Mouse (Mus musculus) kidney, embryonic 15.5 days (tissue): Measurements from ENCODE around the gene Anks3. TPM values are rescaled to one million over a fixed set of nuclear protein-coding genes. Genes with fewer than 3 reads are reported as not detected.

Experiments
- ATAC-seq: fragments of 200-750 bp; cut with Nextera tagmentation; replicated peaks from 2 replicates; pipeline ENCODE4 v1.8.0; 2017; ENCODE audit warnings: moderate TSS enrichment; ENCODE audit not compliant: low FRiP score
- H3K27ac ChIP-seq: fragments of 300-500 bp; sonication (generic); 2 replicates; pipeline ENCODE4 v1.5.1; 2015; ENCODE audit warnings: mild to moderate bottlenecking, inconsistent platforms
- H3K27me3 ChIP-seq: fragments of 300-500 bp; sonication (generic); 2 replicates; pipeline ENCODE4 v1.6.1; 2015; ENCODE audit warnings: inconsistent platforms
- H3K36me3 ChIP-seq: fragments of 300-500 bp; sonication (generic); 2 replicates; pipeline ENCODE4 v1.6.1; 2015; ENCODE audit warnings: inconsistent platforms
- H3K4me1 ChIP-seq: fragments of 300-500 bp; sonication (generic); 2 replicates; pipeline ENCODE4 v1.6.1; 2015; ENCODE audit warnings: inconsistent platforms
- H3K4me2 ChIP-seq: fragments of 300-500 bp; sonication (generic); 2 replicates; pipeline ENCODE4 v1.6.1; 2015; ENCODE audit warnings: moderate library complexity, mild to moderate bottlenecking, inconsistent platforms
- H3K4me3 ChIP-seq: fragments of 300-500 bp; sonication (generic); replicated peaks from 2 replicates; pipeline ENCODE4 v1.5.1; 2015; ENCODE audit warnings: mild to moderate bottlenecking, inconsistent platforms
- H3K9ac ChIP-seq: fragments of 300-500 bp; sonication (generic); 2 replicates; pipeline ENCODE4 v1.6.1; 2015; ENCODE audit warnings: mild to moderate bottlenecking, inconsistent platforms
- H3K9me3 ChIP-seq: fragments of 300-500 bp; sonication (generic); replicated peaks from 2 replicates; pipeline ENCODE4 v1.6.1; 2016; ENCODE audit warnings: inconsistent platforms
- WGBS: fragments of 180-500 bp; shearing (Covaris S2); methylation state at CpG from one replicate; pipeline ENCODE4 v1.1.7; 2015; ENCODE audit warnings: mixed read lengths; 5-methylcytosine and 5-hydroxymethylcytosine counted together
- polyA plus RNA-seq: library from polyadenylated mRNA; unstranded; fragments of >200 nt; fragmentation: Nextera tagmentation; extraction: Ambion mirVana; gene quantifications from 2 replicates; pipeline ENCODE4 v1.2.1, GENCODE M21; 2015

Gene Anks3
- polyA plus RNA-seq, 1 experiment from 2014 or later = 69.3 TPM

DNA sequence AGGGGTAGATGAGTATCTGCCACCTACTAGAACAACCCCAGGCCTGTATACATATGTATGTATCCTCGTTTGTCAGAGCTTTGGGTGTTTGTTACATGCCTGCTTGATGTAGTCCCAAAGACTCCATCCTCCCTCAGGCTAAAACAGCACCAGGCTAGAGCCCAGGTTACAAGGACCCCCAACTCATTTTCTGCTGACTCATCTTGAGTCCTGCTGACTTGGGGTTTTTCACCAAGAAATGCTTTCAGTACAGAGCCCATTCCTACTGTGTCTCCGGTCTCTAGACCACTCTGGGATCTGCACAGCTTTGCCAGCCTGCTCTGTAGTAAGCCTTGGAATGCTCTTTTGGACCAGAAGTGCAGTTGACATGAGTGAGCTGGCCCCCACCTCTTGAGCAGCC, 47.4 kb downstream of the Anks3 start:
- no peak overlapping the region for H3K27ac ChIP-seq
- H3K36me3 ChIP-seq = peaks cover 68% of the 10 kb centered on the region
- WGBS = 91% methylated on average over 2 of the region's 2 CpGs

DNA sequence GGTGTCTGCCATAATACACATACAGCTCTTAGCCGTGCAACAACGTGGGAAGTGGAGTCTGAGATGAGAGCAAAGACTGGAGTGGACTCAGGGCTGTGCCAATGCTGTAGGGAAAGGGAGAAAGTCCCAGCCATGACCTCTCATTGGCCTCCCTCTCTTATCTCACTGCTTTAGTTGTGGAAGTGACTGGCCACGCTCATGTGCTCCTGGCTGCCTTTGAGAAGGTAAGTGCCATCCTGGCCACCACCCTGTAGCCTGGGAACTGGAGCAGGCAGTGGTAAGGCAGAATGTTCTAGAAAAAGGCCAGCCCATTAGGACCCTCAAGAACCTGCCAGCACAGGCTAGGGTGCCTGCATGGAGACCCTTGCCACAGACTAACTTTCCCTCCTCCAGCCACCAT, 48.1 kb downstream of the Anks3 start:
- peaks cover 15% of the 10 kb centered on the region for H3K4me1 ChIP-seq
- H3K27me3 ChIP-seq = no peaks in the 10 kb centered on the region
- no peak overlapping the region for H3K27ac ChIP-seq
- no peak for ATAC-seq
- H3K9ac ChIP-seq = no peak overlapping the region
- H3K4me3 ChIP-seq = no peak overlapping the region
- H3K36me3 ChIP-seq = peaks cover 75% of the 10 kb centered on the region
- 94% methylated on average over 3 of the region's 3 CpGs for WGBS
- H3K9me3 ChIP-seq = no peaks in the 10 kb centered on the region
- no peak overlapping the region for H3K4me2 ChIP-seq

More for the DNA sequence above, 47.4 kb downstream of the Anks3 start:
- Histone ChIP-seq H3K9me3 (no peaks in the 10 kb centered on the region), H3K9ac (no peak overlapping the region), H3K4me3 (no peak overlapping the region), H3K4me1 (peaks cover 15% of the 10 kb centered on the region), H3K4me2 (no peak overlapping the region), H3K27me3 (no peaks in the 10 kb centered on the region)
- no peak for ATAC-seq

DNA sequence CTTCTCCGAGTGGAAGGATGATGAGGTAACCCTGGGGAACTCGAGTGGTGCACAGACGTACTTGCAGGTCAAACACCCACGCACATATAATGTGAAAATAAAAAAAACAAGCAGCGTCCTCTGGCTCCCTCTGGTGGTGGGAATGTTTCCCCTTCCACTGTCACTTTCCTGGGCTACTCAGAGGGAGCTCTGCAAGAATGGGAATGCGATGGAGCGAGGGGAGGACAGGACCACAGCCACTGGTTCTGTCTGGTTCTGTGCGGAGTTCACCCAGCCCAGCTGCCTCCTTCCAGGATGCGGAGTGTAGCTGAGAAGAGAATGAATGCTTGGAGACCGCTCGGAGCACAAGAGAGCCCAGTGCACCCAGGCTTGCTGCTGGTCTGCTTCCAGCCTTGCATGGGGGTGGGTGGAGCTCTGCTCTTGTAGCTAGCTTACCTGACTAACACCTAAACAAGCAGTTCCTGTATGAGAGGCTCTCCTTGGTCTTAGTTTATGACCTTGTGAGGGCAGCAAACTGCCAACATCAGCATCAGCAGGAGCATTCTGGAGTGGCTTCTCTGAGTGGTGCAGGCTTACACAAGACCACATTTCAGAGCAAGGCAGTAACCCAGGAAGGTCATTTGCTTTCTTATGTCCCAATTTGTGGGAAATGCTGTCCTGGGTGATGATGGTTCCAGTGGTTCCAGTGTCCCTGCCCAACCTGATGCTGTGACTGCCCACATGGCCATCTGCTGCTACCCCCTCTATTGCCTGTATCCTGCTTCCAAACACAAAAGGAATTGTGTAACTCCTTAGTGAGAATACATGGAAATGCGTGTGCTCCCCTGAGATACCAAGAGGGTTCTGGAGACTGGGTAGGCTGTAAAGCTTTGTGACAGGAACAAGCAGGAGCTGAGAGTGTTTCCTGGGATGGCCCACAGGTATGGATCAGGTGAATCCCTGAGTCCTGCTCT, 49.9 kb downstream of the Anks3 start:
- Histone ChIP-seq H3K4me3 (no peak overlapping the region), H3K27ac (peak overlapping the region; percentile 91), H3K27me3 (no peaks in the 10 kb centered on the region), H3K4me2 (peak overlapping the region; percentile 10; the same call in 1 of the 2 replicates), H3K9me3 (no peaks in the 10 kb centered on the region), H3K9ac (no peak overlapping the region), H3K36me3 (peaks cover 75% of the 10 kb centered on the region), H3K4me1 (peaks cover 15% of the 10 kb centered on the region)
- peak; percentile 75 for ATAC-seq
- WGBS = 33% methylated on average over 12 of the region's 12 CpGs

DNA sequence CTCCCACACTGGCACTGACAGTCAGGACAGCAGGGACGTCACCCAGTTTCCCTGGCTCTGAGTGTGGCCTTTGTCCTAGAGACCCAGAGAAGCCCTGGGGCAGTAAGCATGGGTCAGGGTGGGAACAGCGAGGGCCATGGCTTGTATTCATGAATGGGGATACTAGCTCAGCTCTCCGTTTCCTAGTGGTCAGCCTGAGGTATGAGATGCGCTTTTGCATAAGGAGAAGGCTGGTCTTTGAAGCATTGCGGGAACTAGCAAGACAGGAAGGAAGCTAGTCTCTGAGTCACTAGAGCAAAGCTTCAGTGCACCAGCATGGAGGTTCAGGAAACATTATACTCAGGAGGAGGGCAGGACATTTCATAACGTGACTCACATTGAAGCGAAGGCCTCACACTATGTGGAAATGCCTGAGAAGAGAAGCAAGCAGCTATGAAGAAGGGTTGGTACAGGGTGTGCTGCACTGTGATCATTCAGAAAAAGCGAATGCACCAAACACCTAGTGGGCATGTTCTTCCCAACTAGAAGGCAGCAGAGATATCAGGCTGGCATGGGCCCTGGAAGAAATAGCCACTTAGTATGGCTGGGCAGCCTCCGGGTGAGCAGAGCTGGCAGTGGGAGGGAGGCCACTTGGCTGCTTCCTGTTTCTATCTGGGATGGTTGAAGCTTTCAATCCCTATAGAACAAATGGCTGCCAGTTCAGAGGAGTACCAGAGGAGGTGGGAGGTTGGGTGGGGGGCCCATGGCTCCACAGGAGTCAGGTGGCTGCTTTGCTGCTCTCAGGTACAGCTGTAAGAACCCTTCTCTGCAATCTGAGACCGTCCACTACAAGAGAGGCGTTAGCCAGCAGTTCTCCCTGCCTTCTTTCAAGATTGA, 50.9 kb downstream of the Anks3 start:
- H3K9me3 ChIP-seq = no peaks in the 10 kb centered on the region
- H3K4me2 ChIP-seq = peak overlapping the region; percentile 10; the same call in 1 of the 2 replicates
- ATAC-seq = peak; percentile 38
- H3K4me1 ChIP-seq = peaks cover 15% of the 10 kb centered on the region
- H3K9ac ChIP-seq = no peak overlapping the region
- peaks cover 76% of the 10 kb centered on the region for H3K36me3 ChIP-seq
- no peak overlapping the region for H3K4me3 ChIP-seq
- 55% methylated on average over 11 of the region's 11 CpGs for WGBS
- peak overlapping the region; percentile 91 for H3K27ac ChIP-seq
- no peaks in the 10 kb centered on the region for H3K27me3 ChIP-seq

DNA sequence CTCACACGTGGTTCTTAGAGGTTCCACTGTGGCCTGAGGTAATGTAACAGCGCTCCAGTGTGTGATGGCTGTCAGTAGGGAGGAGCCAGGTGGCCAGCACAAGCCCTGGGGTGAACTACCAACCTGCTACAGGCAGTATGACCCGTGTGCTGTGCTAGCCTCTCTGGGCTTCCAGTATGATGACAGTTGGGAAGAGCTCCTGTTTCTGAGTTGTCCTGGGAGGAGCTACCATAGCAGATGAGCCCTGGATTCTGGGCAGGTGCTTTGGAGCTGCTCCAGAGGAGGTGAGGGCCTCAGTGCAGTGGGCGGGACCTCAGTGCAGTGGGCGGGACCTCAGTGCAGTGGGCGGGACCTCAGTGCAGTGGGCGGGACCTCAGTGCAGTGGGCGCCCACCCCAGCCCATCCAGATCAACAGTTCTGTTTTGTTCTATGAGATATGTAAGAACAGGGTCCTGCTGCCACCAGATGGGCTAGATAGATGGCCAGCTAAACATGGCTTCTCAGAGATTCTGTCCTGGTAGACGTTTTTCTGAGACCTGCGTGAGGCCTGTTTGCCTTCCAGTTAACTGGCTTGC, 51.8 kb downstream of the Anks3 start:
- peaks cover 84% of the 10 kb centered on the region for H3K36me3 ChIP-seq

DNA sequence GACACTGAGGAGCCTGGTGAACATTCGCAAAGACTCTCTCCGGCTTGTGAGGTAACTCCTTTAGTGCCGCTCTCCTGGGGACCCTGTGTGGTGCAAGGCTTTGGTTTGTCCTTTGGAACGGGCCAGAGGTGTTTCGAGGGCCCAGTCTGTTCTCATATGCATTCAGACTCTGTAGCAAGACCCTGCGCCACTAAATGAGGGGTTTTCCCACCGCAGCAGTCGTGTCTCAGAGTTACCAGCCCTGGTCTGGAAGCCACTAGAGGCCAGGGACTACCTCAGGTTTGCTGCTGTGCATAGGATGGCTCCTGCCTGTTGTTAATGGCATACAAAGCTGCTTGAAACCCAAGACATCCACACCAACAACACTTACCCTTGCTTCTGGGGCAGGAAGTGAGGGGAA, 53.2 kb downstream of the Anks3 start:
- no peak overlapping the region for H3K9ac ChIP-seq
- no peak overlapping the region for H3K27ac ChIP-seq
- H3K4me3 ChIP-seq = no peak overlapping the region
- H3K4me1 ChIP-seq = peaks cover 15% of the 10 kb centered on the region
- H3K4me2 ChIP-seq = no peak overlapping the region
- WGBS = 98% methylated on average over 8 of the region's 8 CpGs
- H3K9me3 ChIP-seq = no peaks in the 10 kb centered on the region
- no peak for ATAC-seq
- peaks cover 71% of the 10 kb centered on the region for H3K36me3 ChIP-seq
- no peaks in the 10 kb centered on the region for H3K27me3 ChIP-seq

More for the DNA sequence above, 51.8 kb downstream of the Anks3 start:
- Histone ChIP-seq H3K4me3 (no peak overlapping the region), H3K27me3 (no peaks in the 10 kb centered on the region), H3K27ac (peak overlapping the region; percentile 91), H3K9ac (no peak overlapping the region), H3K9me3 (no peaks in the 10 kb centered on the region), H3K4me1 (peaks cover 15% of the 10 kb centered on the region), H3K4me2 (no peak overlapping the region)
- no peak for ATAC-seq
- 77% methylated on average over 10 of the region's 10 CpGs for WGBS

DNA sequence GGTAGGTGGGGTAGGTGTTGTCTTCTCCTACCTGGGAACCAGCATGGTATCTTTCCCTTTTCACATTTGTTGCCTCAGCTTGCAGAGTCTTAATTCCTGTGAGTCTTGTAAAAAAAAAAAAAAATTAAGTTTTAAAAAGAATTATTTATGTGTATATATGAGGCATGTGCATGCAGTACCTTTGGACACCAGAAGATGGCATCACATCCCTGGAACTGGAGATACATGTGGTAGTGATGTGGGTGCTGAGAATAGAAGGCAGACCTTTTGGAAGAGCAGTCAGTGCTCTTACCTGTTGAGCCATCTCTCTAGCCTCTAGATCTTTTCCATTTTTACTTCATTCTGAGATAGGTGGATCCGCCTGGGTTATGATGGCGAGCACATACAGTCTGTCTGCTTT, 54.3 kb downstream of the Anks3 start:
- WGBS = 99% methylated on average over 2 of the region's 2 CpGs
- Histone ChIP-seq H3K9ac (no peak overlapping the region), H3K4me2 (no peak overlapping the region), H3K4me3 (no peak overlapping the region), H3K27ac (no peak overlapping the region), H3K27me3 (no peaks in the 10 kb centered on the region), H3K9me3 (no peaks in the 10 kb centered on the region), H3K4me1 (peaks cover 20% of the 10 kb centered on the region), H3K36me3 (peaks cover 64% of the 10 kb centered on the region)
- ATAC-seq = no peak

DNA sequence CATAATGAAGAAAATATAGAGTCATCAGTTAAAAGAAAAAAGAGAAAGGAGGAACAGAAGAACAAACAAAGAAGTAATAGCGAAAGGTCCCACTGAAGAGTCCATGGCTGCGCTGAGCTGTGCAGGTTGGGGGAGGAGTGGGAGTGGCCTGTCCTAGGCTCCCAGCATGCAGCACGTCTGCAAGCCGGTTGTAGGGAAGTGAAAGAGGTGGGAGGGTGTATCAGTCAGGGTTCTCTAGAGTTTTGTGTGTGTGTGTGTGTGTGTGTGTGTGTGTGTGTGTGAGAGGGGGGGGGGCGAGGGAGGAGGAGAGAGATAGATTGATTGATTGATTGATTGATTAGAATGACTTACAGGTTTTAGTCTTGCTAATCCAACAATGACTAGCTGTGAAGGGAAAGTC, 56.0 kb downstream of the Anks3 start:
- no peak overlapping the region for H3K9ac ChIP-seq
- no peak overlapping the region for H3K27ac ChIP-seq
- peaks cover 20% of the 10 kb centered on the region for H3K4me1 ChIP-seq
- no peak for ATAC-seq
- 62% methylated on average over 5 of the region's 5 CpGs for WGBS
- no peaks in the 10 kb centered on the region for H3K27me3 ChIP-seq
- H3K9me3 ChIP-seq = no peaks in the 10 kb centered on the region
- peaks cover 56% of the 10 kb centered on the region for H3K36me3 ChIP-seq
- H3K4me3 ChIP-seq = no peak overlapping the region
- H3K4me2 ChIP-seq = no peak overlapping the region

DNA sequence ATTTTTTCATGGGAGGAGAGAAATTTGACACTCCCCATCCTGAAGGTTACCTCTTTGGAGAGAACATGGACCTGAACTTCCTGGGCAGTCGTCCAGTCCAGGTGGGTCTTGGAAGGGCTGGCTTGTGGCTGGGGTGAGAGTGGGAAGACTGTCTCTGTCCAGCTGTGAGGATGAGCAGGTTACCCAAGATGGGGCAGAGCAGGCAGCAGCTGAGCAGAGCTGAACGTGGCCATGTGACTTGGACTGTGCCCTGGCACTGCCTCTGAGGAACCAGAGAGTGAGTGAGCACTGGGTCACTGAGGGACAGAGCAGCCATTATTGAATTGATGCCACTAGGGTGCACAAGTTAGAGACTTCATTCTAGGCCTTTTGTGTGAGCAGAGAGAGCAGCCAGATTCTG, 56.6 kb downstream of the Anks3 start:
- peaks cover 20% of the 10 kb centered on the region for H3K4me1 ChIP-seq
- no peak overlapping the region for H3K4me2 ChIP-seq
- no peak for ATAC-seq
- no peak overlapping the region for H3K4me3 ChIP-seq
- H3K9ac ChIP-seq = no peak overlapping the region
- H3K27me3 ChIP-seq = no peaks in the 10 kb centered on the region
- H3K9me3 ChIP-seq = no peaks in the 10 kb centered on the region
- WGBS = 79% methylated on average over 2 of the region's 2 CpGs
- H3K36me3 ChIP-seq = peaks cover 50% of the 10 kb centered on the region
- no peak overlapping the region for H3K27ac ChIP-seq

DNA sequence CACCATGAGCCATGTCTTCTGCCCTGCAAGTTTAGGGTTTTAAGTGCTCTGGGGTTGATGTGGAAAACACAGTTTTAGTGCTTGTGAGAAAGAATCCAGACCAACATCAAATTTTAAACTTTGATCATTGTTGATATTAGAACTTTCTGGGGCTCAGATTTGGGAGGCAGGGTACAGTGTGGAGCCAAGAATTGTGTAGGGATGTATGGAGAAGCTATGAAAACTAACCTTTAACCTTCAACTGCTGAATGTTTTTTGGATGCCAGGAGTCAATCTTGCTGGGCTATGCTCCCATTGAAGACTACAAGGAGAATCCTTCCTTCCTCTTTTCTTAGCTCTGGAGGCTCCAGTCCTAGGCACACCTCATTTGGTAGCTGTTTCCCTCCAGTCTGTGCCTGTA, 57.4 kb downstream of the Anks3 start:
- Histone ChIP-seq H3K27me3 (no peaks in the 10 kb centered on the region), H3K4me1 (peaks cover 20% of the 10 kb centered on the region), H3K27ac (no peak overlapping the region), H3K36me3 (peaks cover 42% of the 10 kb centered on the region), H3K4me2 (no peak overlapping the region), H3K9me3 (no peaks in the 10 kb centered on the region), H3K9ac (no peak overlapping the region), H3K4me3 (no peak overlapping the region)
- ATAC-seq = no peak

DNA sequence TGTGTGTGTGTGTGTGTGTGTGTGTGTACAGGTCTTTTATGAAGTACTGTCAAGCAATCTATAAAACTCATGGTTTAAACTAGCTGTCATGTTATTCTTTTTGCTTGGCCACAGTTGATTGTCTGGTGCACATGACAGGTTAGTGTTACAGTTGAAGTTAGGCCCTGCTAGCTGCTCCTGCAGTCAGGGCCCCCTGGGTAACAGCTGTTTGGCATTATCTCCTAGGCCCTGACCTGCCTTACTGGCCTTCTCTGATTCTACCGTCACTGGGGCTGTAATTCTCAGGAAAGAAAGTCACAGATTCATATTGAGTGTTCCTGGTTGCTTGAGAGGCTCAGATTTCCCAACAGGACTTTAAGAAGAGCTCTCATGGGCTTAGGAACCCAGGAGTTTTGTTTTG, 58.4 kb downstream of the Anks3 start:
- Histone ChIP-seq H3K9me3 (no peaks in the 10 kb centered on the region), H3K4me2 (no peak overlapping the region), H3K4me1 (peaks cover 25% of the 10 kb centered on the region), H3K36me3 (peaks cover 37% of the 10 kb centered on the region), H3K9ac (no peak overlapping the region), H3K4me3 (no peak overlapping the region), H3K27me3 (no peaks in the 10 kb centered on the region), H3K27ac (no peak overlapping the region)
- no peak for ATAC-seq
- 48% methylated on average over 1 of the region's 1 CpGs for WGBS

DNA sequence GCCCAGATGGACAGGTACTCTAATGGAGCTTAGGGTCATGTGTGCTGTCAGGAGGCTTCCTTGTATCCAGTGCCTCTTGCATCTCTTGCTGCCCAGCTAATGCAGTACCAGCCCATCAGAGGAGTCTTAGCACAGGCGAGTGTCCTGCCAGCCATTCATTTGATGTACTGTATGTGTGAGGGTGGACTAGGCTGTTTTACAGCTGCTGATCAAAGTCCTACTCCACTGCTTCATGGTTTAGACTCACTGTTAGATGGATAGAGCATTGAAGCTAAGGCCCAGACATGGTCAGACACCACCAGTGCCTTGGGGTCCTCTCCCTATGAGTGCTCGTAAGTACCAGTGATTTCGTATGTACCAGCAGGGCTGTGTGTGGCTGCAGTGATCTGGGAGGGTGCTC, 59.1 kb downstream of the Anks3 start:
- Histone ChIP-seq H3K9me3 (no peaks in the 10 kb centered on the region), H3K27ac (no peak overlapping the region), H3K4me1 (peaks cover 25% of the 10 kb centered on the region), H3K36me3 (peaks cover 31% of the 10 kb centered on the region), H3K27me3 (no peaks in the 10 kb centered on the region), H3K4me2 (no peak overlapping the region), H3K9ac (no peak overlapping the region), H3K4me3 (no peak overlapping the region)
- ATAC-seq = no peak
- 77% methylated on average over 3 of the region's 3 CpGs for WGBS
